Mouse (Mus musculus) embryonic facial prominence, embryonic 15.5 days (tissue): ENCODE measurements around the gene Golt1b. TPM values are rescaled to one million over a fixed set of nuclear protein-coding genes. Genes with fewer than 3 reads are reported as not detected.
A peak's percentile ranks its signal among the peaks of the same experiment; 100 is the strongest.

ENCODE experiments used
- ATAC-seq: fragments of 200-750 bp; cut with Nextera tagmentation; 2 replicates; pipeline ENCODE4 v1.8.0; 2017; ENCODE audit warnings: low read depth, moderate TSS enrichment; ENCODE audit not compliant: insufficient number of reproducible peaks, low FRiP score, low TSS enrichment
- H3K27ac ChIP-seq: fragments of 300-500 bp; sonication (generic); replicated peaks from 2 replicates; pipeline ENCODE4 v1.5.1; 2015; ENCODE audit warnings: mild to moderate bottlenecking, inconsistent platforms
- H3K27me3 ChIP-seq: fragments of 300-500 bp; sonication (generic); 2 replicates; pipeline ENCODE4 v1.6.1; 2015; ENCODE audit warnings: inconsistent platforms
- H3K36me3 ChIP-seq: fragments of 300-500 bp; sonication (generic); 2 replicates; pipeline ENCODE4 v1.6.1; 2015; ENCODE audit warnings: mild to moderate bottlenecking, inconsistent platforms
- H3K4me1 ChIP-seq: fragments of 300-500 bp; sonication (generic); 2 replicates; pipeline ENCODE4 v1.6.1; 2015; ENCODE audit warnings: inconsistent platforms
- H3K4me2 ChIP-seq: fragments of 300-500 bp; sonication (generic); replicated peaks from 2 replicates; pipeline ENCODE4 v1.6.1; 2015; ENCODE audit warnings: mild to moderate bottlenecking, inconsistent platforms
- H3K4me3 ChIP-seq: fragments of 300-500 bp; sonication (generic); replicated peaks from 2 replicates; pipeline ENCODE4 v1.5.1; 2015; ENCODE audit warnings: mild to moderate bottlenecking, inconsistent platforms
- H3K9ac ChIP-seq: fragments of 300-500 bp; sonication (generic); 2 replicates; pipeline ENCODE4 v1.6.1; 2015; ENCODE audit warnings: inconsistent platforms
- H3K9me3 ChIP-seq: fragments of 300-500 bp; sonication (generic); replicated peaks from 2 replicates; pipeline ENCODE4 v1.6.1; 2016; ENCODE audit warnings: inconsistent platforms
- WGBS: fragments of 180-500 bp; shearing (Covaris S2); methylation state at CpG from one replicate; pipeline ENCODE4 v1.1.7; 2015; 5-methylcytosine and 5-hydroxymethylcytosine counted together
- polyA plus RNA-seq: library from polyadenylated mRNA; unstranded; fragments of >200 nt; fragmentation: Nextera tagmentation; extraction: Ambion mirVana; gene quantifications from 2 replicates; pipeline ENCODE4 v1.2.1, GENCODE M21; 2015

The Golt1b gene
- polyA plus RNA-seq, 1 experiment from 2014 or later: 114 TPM

DNA sequence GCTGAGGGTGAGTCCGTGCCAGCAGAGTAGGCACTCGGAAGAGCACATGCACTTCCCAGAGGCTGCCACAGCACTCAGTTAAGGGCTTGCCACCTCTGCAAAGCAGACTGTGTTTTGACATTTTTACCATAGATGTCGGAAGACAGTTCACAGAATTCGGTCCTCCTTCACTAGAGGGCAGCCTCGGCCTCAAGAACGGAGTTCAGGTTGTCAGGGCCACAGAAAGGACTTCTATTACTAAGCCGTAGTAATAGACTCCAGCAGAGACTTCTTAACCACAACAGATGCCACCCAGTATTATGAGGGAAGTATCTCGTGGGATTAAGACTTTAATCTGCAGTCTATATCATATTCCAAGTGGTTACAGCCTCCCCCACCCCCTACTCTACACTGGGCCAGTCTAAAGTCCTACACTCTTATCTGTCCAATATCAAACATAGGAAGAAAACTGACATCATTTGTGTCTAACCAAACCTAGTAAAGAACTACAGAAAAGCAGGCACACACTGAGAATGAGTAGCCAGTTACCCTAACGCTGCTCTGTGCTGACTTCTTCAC, 23.9 kb upstream of the Golt1b start:
- Histone ChIP-seq H3K27me3 (no peaks in the 10 kb centered on the region), H3K9me3 (no peaks in the 10 kb centered on the region), H3K4me3 (no peak overlapping the region), H3K9ac (no peak overlapping the region), H3K4me1 (no peaks in the 10 kb centered on the region), H3K36me3 (peaks cover 75% of the 10 kb centered on the region), H3K27ac (no peak overlapping the region), H3K4me2 (no peak overlapping the region)
- ATAC-seq: no peak
- 55% methylated on average over 9 of the region's 9 CpGs for WGBS

- Histone ChIP-seq H3K4me3 (no peak overlapping the region), H3K4me2 (no peak overlapping the region), H3K9me3 (no peaks in the 10 kb centered on the region), H3K27me3 (no peaks in the 10 kb centered on the region), H3K9ac (no peak overlapping the region), H3K4me1 (no peaks in the 10 kb centered on the region), H3K27ac (no peak overlapping the region), H3K36me3 (peaks cover 62% of the 10 kb centered on the region)
- ATAC-seq: no peak
- WGBS: 78% methylated on average over 8 of the region's 8 CpGs
Observed at GRCm38 (mm10) chr6:142365742-142366472, 21.1 kb upstream of the Golt1b start.

DNA sequence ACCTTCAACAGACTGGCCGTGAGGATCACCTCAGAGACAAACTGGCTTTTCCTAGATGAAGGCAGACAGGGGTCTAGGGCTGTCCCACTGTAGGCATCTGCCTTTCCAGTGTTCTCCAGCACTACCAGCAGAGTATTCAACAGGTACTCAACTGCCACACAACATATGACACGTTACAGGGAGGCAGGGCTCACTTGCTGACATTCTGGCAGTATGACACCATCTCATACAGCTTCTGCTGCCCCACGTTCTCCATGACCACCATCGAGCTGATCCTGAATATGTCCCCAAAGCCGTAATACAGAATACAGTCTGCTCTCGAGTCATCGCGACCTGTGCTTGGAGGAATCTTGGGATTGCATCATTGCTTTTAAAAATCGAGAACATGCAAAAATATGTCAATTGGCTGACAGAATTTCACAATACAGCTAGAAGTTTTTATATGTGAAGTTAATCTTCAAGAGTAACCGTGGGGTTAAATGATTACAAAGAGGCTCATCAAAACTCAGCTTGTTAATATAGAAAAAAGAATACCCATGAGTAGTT, 20.5 kb upstream of the Golt1b start:
- no peak overlapping the region for H3K27ac ChIP-seq
- no peaks in the 10 kb centered on the region for H3K27me3 ChIP-seq
- H3K4me1 ChIP-seq: no peaks in the 10 kb centered on the region
- H3K9ac ChIP-seq: no peak overlapping the region
- WGBS: 85% methylated on average over 10 of the region's 10 CpGs
- H3K4me2 ChIP-seq: no peak overlapping the region
- no peak overlapping the region for H3K4me3 ChIP-seq
- H3K9me3 ChIP-seq: no peaks in the 10 kb centered on the region
- H3K36me3 ChIP-seq: peaks cover 61% of the 10 kb centered on the region
- no peak for ATAC-seq

- Histone ChIP-seq H3K4me1 (no peaks in the 10 kb centered on the region), H3K4me2 (no peak overlapping the region), H3K9me3 (no peaks in the 10 kb centered on the region), H3K27ac (no peak overlapping the region), H3K27me3 (no peaks in the 10 kb centered on the region), H3K4me3 (no peak overlapping the region), H3K36me3 (peaks cover 63% of the 10 kb centered on the region), H3K9ac (no peak overlapping the region)
- ATAC-seq: no peak
- WGBS: 82% methylated on average over 3 of the region's 3 CpGs
Observed at GRCm38 (mm10) chr6:142367565-142367964, 19.5 kb upstream of the Golt1b start.

DNA sequence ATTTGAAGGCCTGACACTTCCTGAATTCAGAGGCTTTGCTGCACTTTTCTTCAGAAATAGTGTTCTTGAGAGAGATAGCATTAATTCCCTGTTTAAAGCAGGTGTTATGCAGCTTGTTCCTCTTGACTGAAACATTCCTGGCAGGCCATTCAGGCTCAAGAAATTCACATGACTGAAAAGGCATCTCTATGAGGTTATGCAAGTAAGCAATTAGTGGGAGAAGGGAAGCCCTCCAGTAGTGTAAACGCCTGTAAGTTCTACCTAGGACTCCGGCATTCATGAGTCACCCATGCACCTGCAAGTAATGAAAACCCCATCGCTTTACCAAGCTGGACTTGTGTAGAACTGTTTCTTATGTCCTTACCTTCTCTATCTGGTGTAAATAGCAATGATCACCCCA, 17.5 kb upstream of the Golt1b start:
- no peak for ATAC-seq
- no peak overlapping the region for H3K4me3 ChIP-seq
- peaks cover 57% of the 10 kb centered on the region for H3K36me3 ChIP-seq
- WGBS: 87% methylated on average over 3 of the region's 3 CpGs
- H3K9me3 ChIP-seq: no peaks in the 10 kb centered on the region
- no peak overlapping the region for H3K9ac ChIP-seq
- H3K4me1 ChIP-seq: no peaks in the 10 kb centered on the region
- H3K4me2 ChIP-seq: no peak overlapping the region
- H3K27me3 ChIP-seq: no peaks in the 10 kb centered on the region
- no peak overlapping the region for H3K27ac ChIP-seq

DNA sequence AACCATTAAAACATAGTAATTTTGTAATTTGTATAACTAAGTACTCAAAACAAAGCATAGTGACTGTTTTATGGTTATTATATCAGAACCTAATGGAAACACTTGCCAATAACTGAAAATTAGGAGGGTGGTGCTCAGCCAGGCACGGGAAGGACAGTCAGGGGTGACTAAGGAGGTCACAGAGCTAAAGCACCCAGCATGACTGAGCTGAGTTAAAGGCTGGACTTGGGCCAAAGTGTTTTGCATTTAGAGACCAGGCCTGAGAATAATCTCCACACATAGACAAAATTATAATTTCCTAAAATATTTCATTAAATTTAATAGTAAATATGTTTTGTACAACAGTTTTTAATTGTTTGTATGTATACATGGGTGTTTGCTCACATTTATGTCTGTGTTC, 9.9 kb upstream of the Golt1b start:
- H3K27ac ChIP-seq: no peak overlapping the region
- no peaks in the 10 kb centered on the region for H3K27me3 ChIP-seq
- no peaks in the 10 kb centered on the region for H3K9me3 ChIP-seq
- no peak for ATAC-seq
- peaks cover 29% of the 10 kb centered on the region for H3K36me3 ChIP-seq
- no peak overlapping the region for H3K4me3 ChIP-seq
- H3K9ac ChIP-seq: no peak overlapping the region
- 75% methylated on average over 1 of the region's 1 CpGs for WGBS
- no peaks in the 10 kb centered on the region for H3K4me1 ChIP-seq
- H3K4me2 ChIP-seq: no peak overlapping the region

- ATAC-seq: no peak
- Histone ChIP-seq H3K9ac (no peak overlapping the region), H3K27ac (no peak overlapping the region), H3K4me2 (no peak overlapping the region), H3K9me3 (no peaks in the 10 kb centered on the region), H3K36me3 (peaks cover 19% of the 10 kb centered on the region), H3K4me3 (no peak overlapping the region), H3K4me1 (no peaks in the 10 kb centered on the region), H3K27me3 (no peaks in the 10 kb centered on the region)
- 82% methylated on average over 8 of the region's 8 CpGs for WGBS
Observed at GRCm38 (mm10) chr6:142378576-142379330, 8.3 kb upstream of the Golt1b start.

DNA sequence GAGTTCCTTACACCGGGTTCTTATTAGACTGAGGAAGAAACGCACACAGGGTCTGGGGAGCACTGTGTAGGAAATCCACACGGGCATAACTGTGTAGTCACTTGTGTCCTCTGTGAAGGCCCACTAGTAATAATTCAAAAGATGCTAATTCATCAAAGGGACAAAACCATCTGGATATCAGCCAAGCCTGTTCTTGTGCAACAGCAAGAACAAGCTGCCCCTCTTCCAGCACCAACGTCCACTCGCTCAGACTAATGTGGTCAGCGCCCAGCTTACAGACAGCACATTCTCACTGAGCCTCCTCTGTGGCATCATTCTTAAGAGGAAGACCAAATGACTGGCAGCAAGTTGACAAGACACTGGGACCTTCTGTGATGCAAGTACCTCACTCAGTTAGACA, 7.1 kb upstream of the Golt1b start:
- Histone ChIP-seq H3K36me3 (peaks cover 14% of the 10 kb centered on the region), H3K27ac (no peak overlapping the region), H3K9ac (no peak overlapping the region), H3K4me1 (no peaks in the 10 kb centered on the region), H3K9me3 (no peaks in the 10 kb centered on the region), H3K4me2 (no peak overlapping the region), H3K4me3 (no peak overlapping the region), H3K27me3 (no peaks in the 10 kb centered on the region)
- 91% methylated on average over 6 of the region's 6 CpGs for WGBS
- ATAC-seq: no peak

GRCm38 (mm10) chr6:142381615-142382014, 5.4 kb upstream of the Golt1b start:
- H3K4me2 ChIP-seq: no peak overlapping the region
- 86% methylated on average over 7 of the region's 7 CpGs for WGBS
- no peak overlapping the region for H3K4me3 ChIP-seq
- H3K27ac ChIP-seq: no peak overlapping the region
- H3K9ac ChIP-seq: no peak overlapping the region
- peaks cover under 1% of the 10 kb centered on the region for H3K36me3 ChIP-seq
- no peaks in the 10 kb centered on the region for H3K9me3 ChIP-seq
- peaks cover 4% of the 10 kb centered on the region; the same call in 1 of the 2 replicates for H3K4me1 ChIP-seq
- no peaks in the 10 kb centered on the region for H3K27me3 ChIP-seq
- ATAC-seq: no peak

- no peak overlapping the region for H3K27ac ChIP-seq
- 92% methylated on average over 9 of the region's 9 CpGs for WGBS
- no peak for ATAC-seq
- H3K36me3 ChIP-seq: no peaks in the 10 kb centered on the region
- no peaks in the 10 kb centered on the region for H3K27me3 ChIP-seq
- no peak overlapping the region for H3K4me3 ChIP-seq
- no peak overlapping the region for H3K9ac ChIP-seq
- no peak overlapping the region for H3K4me2 ChIP-seq
- peaks cover 20% of the 10 kb centered on the region for H3K4me1 ChIP-seq
- H3K9me3 ChIP-seq: no peaks in the 10 kb centered on the region
Observed at GRCm38 (mm10) chr6:142384521-142384920, 2.5 kb upstream of the Golt1b start.

DNA sequence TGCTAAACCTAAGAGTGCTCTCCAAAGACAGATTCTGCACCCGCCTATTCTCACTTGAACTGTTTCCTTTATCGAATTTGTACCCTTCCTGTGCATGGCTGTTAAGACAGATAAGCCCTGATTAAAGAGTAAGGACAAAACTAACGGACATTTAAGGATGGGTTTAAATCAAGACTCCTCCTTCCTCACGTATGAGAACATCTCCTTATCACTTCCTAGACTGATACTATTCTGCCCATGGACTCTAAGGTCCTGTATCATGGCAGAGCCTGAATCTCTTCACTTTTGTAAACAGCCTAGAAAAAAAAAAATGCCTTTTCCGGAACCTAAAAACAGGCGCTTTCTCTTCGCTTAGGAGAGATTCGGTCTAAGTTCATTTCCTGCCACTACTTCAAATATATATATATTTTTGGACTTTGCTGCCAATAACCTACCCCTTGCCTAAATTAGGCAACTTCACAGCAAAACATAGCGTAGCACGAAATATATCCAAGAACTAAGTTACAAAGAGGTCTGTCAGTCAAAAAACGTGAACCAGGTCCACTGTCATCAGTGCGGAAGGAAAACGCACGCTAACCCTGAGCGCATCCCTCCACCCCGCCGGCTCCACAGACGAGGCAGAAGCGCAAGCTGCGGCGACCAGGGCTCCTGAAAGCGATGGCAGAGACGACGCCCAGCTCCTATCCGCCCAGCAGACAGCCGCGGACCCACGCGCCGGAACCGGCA, 573 bp upstream of the Golt1b start:
- Histone ChIP-seq H3K27me3 (no peaks in the 10 kb centered on the region), H3K27ac (peak overlapping the region; percentile 68; the same call in 1 of the 2 replicates), H3K4me2 (peak overlapping the region; percentile 65), H3K36me3 (no peaks in the 10 kb centered on the region), H3K9me3 (no peaks in the 10 kb centered on the region), H3K4me1 (peaks cover 20% of the 10 kb centered on the region), H3K4me3 (peak overlapping the region; percentile 83), H3K9ac (peak overlapping the region; percentile 39)
- peak; percentile 66; the same call in 1 of the 2 replicates for ATAC-seq
- 5% methylated on average over 31 of the region's 31 CpGs for WGBS
